In genomic region chr11:61578983-61579877, GRCm38 (mm10) we compare ENCODE assay signal across 7 mouse cellular contexts. TPM values are rescaled to one million over a fixed set of nuclear protein-coding genes. Genes with fewer than 3 reads are reported as not detected.
DNase-seq lines count a peak whose midpoint lies in the region; ATAC-seq lines count a peak whose summit lies in the region.

Gene Epn2 (minus strand): TSS chr11:61579687.

- H3K9me3 ChIP-seq in intestine, embryonic 14.5 days (ENCODE audit: control insufficient read depth, low read length) = no peaks in the 10 kb centered on the region
- H3K9me3 ChIP-seq in midbrain, embryonic 10.5 days (replicated peaks) = no peaks in the 10 kb centered on the region

- H3K4me2 ChIP-seq in intestine, embryonic 14.5 days (ENCODE audit: low read length) = peak within 1 kb of the TSS; percentile 64

- H3K4me1 ChIP-seq in intestine, embryonic 14.5 days (replicated peaks; ENCODE audit: control insufficient read depth, insufficient read depth, low read length) = peaks cover 15% of the 10 kb centered on the region
- peaks cover 26% of the 10 kb centered on the region for H3K4me1 ChIP-seq in midbrain, embryonic 10.5 days

- peak within 1 kb of the TSS; percentile 85 for H3K9ac ChIP-seq in intestine, embryonic 14.5 days (ENCODE audit: low read length)

- H3K27ac ChIP-seq in intestine, embryonic 14.5 days (ENCODE audit: low read depth) = peak within 1 kb of the TSS; percentile 85
- H3K27ac ChIP-seq in midbrain, embryonic 10.5 days (replicated peaks) = peak within 1 kb of the TSS; percentile 94

- 0% methylated on average over 44 of the region's 93 CpGs for WGBS in intestine, embryonic 14.5 days
- WGBS in midbrain, embryonic 10.5 days = under 1% methylated on average over 87 of the region's 93 CpGs

- H3K27me3 ChIP-seq in intestine, embryonic 14.5 days (replicated peaks; ENCODE audit: control insufficient read depth, insufficient read depth, low read length) = no peaks in the 10 kb centered on the region
- H3K27me3 ChIP-seq in midbrain, embryonic 10.5 days (ENCODE audit: low read depth, poor library complexity, severe bottlenecking) = no peaks in the 10 kb centered on the region

- peak within 1 kb of the TSS; percentile 90 for H3K4me3 ChIP-seq in intestine, embryonic 14.5 days (ENCODE audit: low read depth, low read length)
- peak within 1 kb of the TSS; percentile 93 for H3K4me3 ChIP-seq in midbrain, embryonic 10.5 days

- intact Hi-C loops in gastrocnemius, postnatal 14 days (cut with DNase I; ENCODE audit: low total_unique reads) = no loop called here
- intact Hi-C loops in left cerebral cortex, postnatal 25 days (cut with DNase I) = loop anchor here (2.0 kb wide), 1 partner anchor 40 kb away; no protein-coding TSS in a partner anchor

- DNase-seq in adrenal gland, adult 18-20 months (ENCODE audit: low spot score in 2 of 2) = peak; percentile 77 to 78
- peak; percentile 76 for DNase-seq in gastrocnemius, postnatal 14 days
- DNase-seq in intestine, embryonic 14.5 days (ENCODE audit: low spot score) = peak; percentile 94
- peak; percentile 71 for DNase-seq in left cerebral cortex, postnatal 25 days (ENCODE audit: low spot score in 2 of 2)
- DNase-seq in midbrain, embryonic 10.5 days (ENCODE audit: low spot score) = peak; percentile 86
- peak; percentile 81 for DNase-seq in right cerebral cortex, postnatal 4 days

- H3K36me3 ChIP-seq in intestine, embryonic 14.5 days (ENCODE audit: control insufficient read depth, insufficient read depth, low read length) = no peaks in the 10 kb centered on the region
- peaks cover 11% of the 10 kb centered on the region for H3K36me3 ChIP-seq in midbrain, embryonic 10.5 days

- ATAC-seq in common myeloid progenitor, adult 5-6 weeks (replicated peaks; ENCODE audit: low read depth, poor library complexity, severe bottlenecking) = peak; percentile 62; the same call in 1 of the 2 replicates
- peak; percentile 93 for ATAC-seq in intestine, embryonic 14.5 days (replicated peaks; ENCODE audit: low FRiP score, low TSS enrichment, low read depth)

RNA-seq across cellular contexts. Expression of gene Epn2, which starts in this region (rescaled TPM):
- 10 to 100 TPM; 16.2 to 25.9 TPM for total RNA-seq in adrenal gland, adult 18-20 months (2021)
- 2.1 TPM in 1 of 2 replicates, not detected in the other for total RNA-seq in common myeloid progenitor, adult 5-6 weeks (2017)
- total RNA-seq in gastrocnemius, postnatal 14 days (2021) = 10 to 100 TPM; 19.4 to 24.8 TPM
- polyA plus RNA-seq in intestine, embryonic 14.5 days (2014; fragmentation: Nextera tagmentation; extraction: Ambion mirVana) = 23.5 and 26.5 TPM in 2 replicates
- 100 to 1,000 TPM; 118 to 133 TPM for total RNA-seq in left cerebral cortex, postnatal 25 days (2021)
- 23.9 and 28.4 TPM in 2 replicates for polyA plus RNA-seq in midbrain, embryonic 10.5 days (2016; fragmentation: Nextera tagmentation; extraction: Ambion mirVana)

Comparison
In these comparisons a context has a peak if more than half of its experiments do, and no peak if none do; other contexts are left out.
1. Peak in every context shown above with its lines: DNase-seq, ATAC-seq, H3K4me3 ChIP-seq and H3K27ac ChIP-seq.
2. RNA of gene Epn2 (total RNA-seq): 118 to 133 TPM in left cerebral cortex, postnatal 25 days; 16.2 to 25.9 TPM in adrenal gland, adult 18-20 months, 19.4 to 24.8 TPM in gastrocnemius, postnatal 14 days and 2.1 TPM in common myeloid progenitor, adult 5-6 weeks; every median in the first group is over 4 times any median in the second.